Mouse (Mus musculus) embryonic fibroblast, embryonic 13.5 days (primary cell): ENCODE measurements around the gene Artn. TPM values are rescaled to one million over a fixed set of nuclear protein-coding genes. Genes with fewer than 3 reads are reported as not detected.
A peak's percentile ranks its signal among the peaks of the same experiment; 100 is the strongest.

Experiments used
- H3K27ac ChIP-seq: 2 replicates; pipeline ENCODE4 v1.5.1; 2012; ENCODE audit warnings: low read length, control low read depth, inconsistent platforms; ENCODE audit not compliant: insufficient read depth
- H3K4me1 ChIP-seq: 2 replicates; pipeline ENCODE4 v1.6.1; 2011; ENCODE audit warnings: low read length; ENCODE audit not compliant: control insufficient read depth, insufficient read depth
- H3K4me3 ChIP-seq: 2 replicates; pipeline ENCODE4 v1.5.1; 2011; ENCODE audit warnings: mild to moderate bottlenecking, control low read depth, low read length; ENCODE audit not compliant: insufficient read depth
- CTCF ChIP-seq: IDR thresholded peaks from 2 replicates; pipeline ENCODE4 v1.5.1; 2011; ENCODE audit warnings: mild to moderate bottlenecking, control low read depth, low read length, moderate library complexity, borderline replicate concordance; ENCODE audit not compliant: insufficient read depth
- POLR2A ChIP-seq: IDR thresholded peaks from 2 replicates; pipeline ENCODE4 v1.6.1; 2011; ENCODE audit warnings: low read depth, mild to moderate bottlenecking, control low read depth, low read length, moderate library complexity
- polyA plus RNA-seq: library from polyadenylated mRNA; stranded (reverse); fragments of >200 nt; gene quantifications from 2 replicates; pipeline ENCODE4 v1.2.4, GENCODE M21; 2011; ENCODE audit warnings: low read depth; ENCODE audit not compliant: missing spikeins, insufficient read length

Artn gene
- polyA plus RNA-seq, 1 experiment, result 5.8 TPM

DNA sequence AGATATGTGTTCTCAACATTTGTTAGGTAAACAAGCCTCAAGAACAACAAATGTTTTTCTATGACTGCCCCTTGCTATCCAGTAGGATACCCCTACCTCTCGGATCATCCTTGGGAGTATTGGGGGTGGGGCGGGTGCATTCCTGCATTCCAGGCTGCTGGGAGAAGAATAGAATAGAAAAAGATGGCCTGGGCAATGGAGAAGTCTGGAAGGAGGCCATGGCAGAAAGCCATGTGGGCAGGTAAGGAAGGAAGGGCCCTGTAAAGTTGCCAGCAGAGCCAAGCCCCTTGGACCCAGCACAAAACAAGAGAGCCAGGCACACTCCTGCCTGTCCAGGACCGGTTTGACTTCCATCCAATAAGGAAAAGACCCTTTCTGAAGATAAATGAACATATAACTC is 16.1 kb downstream of the Artn start:
- H3K4me3 ChIP-seq, result peak overlapping the region; percentile 82
- no peak overlapping the region for H3K27ac ChIP-seq
- TF ChIP-seq CTCF (no peak), POLR2A (no peak)
- no peaks in the 10 kb centered on the region; the same call in 1 of the 2 replicates for H3K4me1 ChIP-seq

DNA sequence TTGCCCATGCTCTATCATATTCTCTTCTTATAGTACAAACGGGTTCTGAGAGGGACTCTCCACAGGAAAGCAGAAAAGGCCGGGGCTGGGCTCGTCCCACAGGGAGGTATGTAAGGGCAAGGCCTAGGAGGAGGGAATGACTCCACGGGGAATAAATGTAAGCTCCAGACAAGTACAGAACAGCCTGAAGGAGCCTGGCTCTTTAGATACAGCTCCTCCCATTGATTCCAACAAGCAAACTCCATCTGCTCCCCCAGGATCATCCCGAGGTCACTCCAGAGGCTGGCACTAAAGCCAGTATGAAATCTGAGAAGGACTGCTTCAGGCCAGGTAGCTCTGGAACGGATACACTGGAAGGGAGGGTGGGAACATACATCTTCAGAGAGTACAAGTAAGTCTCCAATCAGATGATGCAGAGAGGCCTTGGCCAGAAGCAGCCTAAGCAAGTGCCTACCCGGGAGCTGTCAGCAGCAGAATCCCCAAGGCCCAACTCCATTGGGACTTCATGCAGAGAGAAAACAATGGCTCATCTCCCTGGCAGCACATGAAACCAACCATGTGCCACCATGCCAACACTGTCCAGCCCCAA is 16.8 kb downstream of the Artn start:
- Histone ChIP-seq H3K4me1 (no peaks in the 10 kb centered on the region; the same call in 1 of the 2 replicates), H3K27ac (no peak overlapping the region), H3K4me3 (no peak overlapping the region)
- TF ChIP-seq CTCF (no peak), POLR2A (no peak)

DNA sequence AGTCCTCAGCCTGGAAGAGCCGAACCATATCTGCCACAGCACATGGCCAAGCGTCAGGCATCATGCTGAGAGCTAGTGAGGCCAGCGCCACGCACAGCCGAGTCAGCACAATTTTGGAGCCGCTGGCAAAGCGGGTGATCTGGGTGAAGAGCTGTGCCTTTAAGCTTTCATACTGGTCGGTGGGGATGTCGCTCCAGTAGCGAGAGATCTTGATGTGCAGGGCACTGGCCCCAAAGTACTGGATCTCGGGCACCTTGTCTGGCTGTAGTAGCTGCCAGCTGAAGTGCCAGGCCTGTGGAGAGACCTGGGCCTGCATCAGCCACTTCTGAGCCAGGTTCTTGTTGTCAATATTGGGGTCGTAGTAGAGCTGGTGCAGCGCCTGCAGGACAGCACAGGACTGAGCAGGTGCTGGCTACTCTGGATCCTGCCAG is 17.4 kb downstream of the Artn start:
- no peak overlapping the region for H3K4me3 ChIP-seq
- H3K27ac ChIP-seq, result no peak overlapping the region
- TF ChIP-seq POLR2A (no peak), CTCF (no peak)
- no peaks in the 10 kb centered on the region; the same call in 1 of the 2 replicates for H3K4me1 ChIP-seq

DNA sequence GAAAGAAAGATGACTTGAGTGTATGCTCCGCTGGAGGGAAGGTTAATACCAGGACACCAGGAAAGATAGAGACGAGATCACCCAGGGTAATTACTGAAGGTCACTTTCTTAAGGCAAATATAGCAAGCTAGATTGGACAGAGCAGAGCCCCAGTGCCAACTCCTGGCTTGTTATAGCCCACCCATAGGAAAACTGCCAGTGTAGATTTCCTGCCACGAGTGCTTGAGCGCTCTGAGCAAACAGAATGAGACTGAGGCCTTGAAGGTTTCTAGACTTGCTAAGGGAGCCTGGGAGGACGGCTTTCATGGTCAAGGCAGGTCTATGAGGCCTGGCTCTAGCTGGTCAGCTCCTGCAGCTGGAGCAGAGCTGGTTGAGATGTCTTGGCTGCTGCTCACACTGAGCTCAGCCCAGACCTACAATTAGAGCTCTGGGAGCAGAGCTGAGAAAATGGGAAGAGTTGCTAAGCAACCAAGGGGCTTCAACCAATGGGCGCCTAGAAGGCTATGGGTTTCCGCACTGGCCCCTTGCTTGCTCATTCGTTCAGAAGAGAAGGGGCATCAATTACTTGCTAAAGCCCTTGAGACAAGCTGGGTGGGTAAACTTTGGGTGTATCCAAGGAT is 20.6 kb downstream of the Artn start:
- H3K27ac ChIP-seq, result no peak overlapping the region
- H3K4me3 ChIP-seq, result no peak overlapping the region
- peaks cover 5% of the 10 kb centered on the region for H3K4me1 ChIP-seq
- no peak for TF ChIP-seq POLR2A

DNA sequence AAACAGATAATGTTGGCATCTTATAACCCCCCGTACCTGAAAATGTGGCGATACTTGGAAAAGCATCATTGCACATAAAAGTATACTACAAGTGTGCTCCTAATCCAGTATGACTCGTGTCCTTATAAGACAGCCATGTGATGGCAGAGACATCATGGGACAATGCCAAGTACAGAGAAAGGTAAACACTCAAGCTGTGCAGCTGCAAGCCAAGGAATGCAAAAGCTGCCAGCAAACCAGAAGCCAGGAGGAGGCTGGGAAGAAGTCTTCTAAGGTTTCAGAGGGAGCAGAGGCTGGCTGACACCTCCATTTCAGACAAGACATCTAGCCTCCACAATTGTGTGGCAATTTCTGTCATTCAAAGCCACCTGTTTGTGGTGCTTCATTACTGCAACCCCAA is 23.4 kb downstream of the Artn start:
- Histone ChIP-seq H3K27ac (no peak overlapping the region), H3K4me1 (peaks cover 5% of the 10 kb centered on the region; the same call in 1 of the 2 replicates), H3K4me3 (no peak overlapping the region)
- TF ChIP-seq POLR2A (no peak), CTCF (no peak)

DNA sequence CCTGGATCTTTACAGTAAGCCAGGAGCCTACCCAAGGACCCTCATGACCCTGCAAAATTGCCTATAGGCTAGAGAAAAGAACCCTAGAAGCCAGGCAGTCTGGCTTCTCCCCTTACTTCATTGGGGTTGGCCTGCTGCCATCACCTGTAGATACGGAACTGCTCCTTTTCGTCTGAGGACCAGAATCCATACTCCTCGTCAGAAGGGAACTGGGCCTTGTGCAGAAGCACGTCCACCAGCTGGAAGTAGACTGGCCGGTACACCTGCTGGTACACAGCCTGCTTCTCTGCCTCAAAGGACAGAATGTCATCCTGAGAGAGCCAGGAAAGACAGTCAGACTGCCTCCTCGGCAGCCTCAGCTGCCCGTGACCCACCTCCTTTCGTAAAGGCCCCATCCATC is 24.8 kb downstream of the Artn start:
- TF ChIP-seq CTCF (no peak), POLR2A (no peak)
- H3K4me3 ChIP-seq, result no peak overlapping the region
- peaks cover 5% of the 10 kb centered on the region; the same call in 1 of the 2 replicates for H3K4me1 ChIP-seq
- H3K27ac ChIP-seq, result no peak overlapping the region

DNA sequence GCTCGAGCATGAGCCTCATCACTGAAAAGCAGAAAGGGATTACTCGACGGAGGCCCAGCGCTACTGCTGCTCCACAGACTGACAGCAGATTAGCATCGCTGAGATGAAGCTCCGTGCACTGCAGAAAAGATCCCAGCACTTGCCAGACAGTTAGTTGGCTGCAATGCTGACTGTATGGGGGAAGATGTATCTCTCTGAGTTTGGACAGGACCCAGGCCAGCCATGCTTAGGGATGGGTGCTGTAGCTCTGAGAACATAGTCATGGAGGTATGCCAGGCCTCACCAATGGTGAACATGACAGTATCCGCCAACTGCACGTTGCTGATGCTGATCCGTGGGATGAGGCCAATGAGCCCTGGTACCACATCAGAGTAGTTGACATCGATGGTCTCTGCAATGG is 25.5 kb downstream of the Artn start:
- TF ChIP-seq CTCF (no peak), POLR2A (no peak)
- Histone ChIP-seq H3K27ac (no peak overlapping the region), H3K4me3 (no peak overlapping the region), H3K4me1 (peaks cover 5% of the 10 kb centered on the region; the same call in 1 of the 2 replicates)

DNA sequence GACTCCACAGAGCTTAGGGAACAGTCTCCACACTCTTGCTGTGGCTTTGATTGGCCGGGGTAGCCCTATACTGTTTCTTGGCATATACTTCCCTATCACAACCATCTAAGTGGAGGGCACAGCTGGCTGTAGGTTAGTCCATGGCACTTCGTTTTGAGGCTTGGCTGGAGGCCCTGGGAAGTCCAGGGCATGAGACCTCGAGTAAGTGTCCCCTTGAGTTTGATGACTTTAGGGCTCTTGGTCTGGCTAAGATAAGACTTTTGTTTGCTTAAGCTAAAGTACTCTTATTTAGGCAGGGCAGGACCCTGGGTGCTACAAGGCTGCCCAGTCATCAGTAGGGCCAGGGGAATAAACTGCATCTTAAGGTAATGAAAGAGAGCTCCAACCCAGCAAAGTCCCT is 31.5 kb downstream of the Artn start:
- Histone ChIP-seq H3K4me3 (no peak overlapping the region), H3K4me1 (no peaks in the 10 kb centered on the region), H3K27ac (no peak overlapping the region)
- TF ChIP-seq POLR2A (no peak), CTCF (no peak)

DNA sequence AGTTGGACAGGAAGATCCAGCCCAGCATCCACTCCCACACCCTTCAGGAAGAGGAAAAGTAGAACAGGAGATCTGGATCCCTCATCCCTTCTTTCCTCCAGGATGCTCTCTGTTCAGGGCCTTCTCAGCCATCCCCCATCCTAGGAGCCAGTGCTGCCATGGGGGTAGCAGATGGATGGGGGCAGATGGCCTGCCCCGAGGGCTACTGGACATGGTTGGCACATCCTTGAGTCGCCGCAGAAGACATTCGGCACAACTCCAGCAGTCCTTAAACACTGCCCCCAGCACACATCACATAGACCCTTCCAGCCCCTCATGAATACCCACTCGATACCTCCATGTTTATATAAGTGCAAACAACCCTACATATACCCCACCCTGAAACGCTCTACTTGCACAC is 33.5 kb downstream of the Artn start:
- Histone ChIP-seq H3K27ac (no peak overlapping the region), H3K4me1 (no peaks in the 10 kb centered on the region), H3K4me3 (no peak overlapping the region)
- TF ChIP-seq POLR2A (no peak), CTCF (no peak)

DNA sequence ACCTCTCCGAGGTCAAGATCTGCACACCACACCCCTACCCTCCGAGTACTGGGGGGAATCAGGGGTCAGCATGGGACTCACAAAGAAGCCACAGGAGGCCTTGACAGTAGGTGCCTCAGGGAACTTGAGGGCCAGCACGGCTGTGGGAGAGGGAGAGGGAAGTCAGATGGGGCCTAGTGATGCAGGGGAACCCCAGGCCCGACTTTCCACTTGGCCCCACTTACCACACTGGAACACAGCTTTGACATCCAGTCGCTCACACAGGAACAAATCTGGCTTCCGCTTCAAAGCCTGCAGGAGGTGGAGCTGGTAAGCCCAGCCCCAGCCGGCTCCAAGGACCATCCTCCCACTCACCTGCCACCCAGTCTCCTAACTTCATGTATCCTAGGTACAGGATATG is 34.2 kb downstream of the Artn start:
- Histone ChIP-seq H3K27ac (no peak overlapping the region), H3K4me3 (no peak overlapping the region), H3K4me1 (no peaks in the 10 kb centered on the region)
- no peak for TF ChIP-seq POLR2A
- no peak for TF ChIP-seq CTCF

DNA sequence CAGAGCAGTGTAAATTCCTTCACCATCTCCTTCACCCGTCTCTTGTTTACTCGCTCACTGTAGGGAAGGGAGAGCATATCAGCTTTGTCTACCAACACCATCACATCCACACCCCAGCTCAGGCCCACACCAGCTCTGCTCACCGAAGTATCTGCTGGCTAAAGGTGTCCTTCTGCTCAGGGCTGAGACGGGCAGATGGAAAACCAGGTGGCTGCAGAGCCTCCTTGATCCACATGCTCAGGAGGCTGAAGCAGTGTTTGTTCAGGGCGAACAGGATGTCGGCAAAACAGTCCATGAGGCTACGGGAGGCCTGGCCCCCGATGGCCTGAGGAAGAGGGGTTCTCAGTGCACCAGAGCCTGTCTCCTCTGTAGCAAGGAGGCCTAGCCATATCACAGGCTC is 35.0 kb downstream of the Artn start:
- TF ChIP-seq CTCF (no peak), POLR2A (no peak)
- H3K27ac ChIP-seq, result no peak overlapping the region
- H3K4me3 ChIP-seq, result no peak overlapping the region
- no peaks in the 10 kb centered on the region for H3K4me1 ChIP-seq

DNA sequence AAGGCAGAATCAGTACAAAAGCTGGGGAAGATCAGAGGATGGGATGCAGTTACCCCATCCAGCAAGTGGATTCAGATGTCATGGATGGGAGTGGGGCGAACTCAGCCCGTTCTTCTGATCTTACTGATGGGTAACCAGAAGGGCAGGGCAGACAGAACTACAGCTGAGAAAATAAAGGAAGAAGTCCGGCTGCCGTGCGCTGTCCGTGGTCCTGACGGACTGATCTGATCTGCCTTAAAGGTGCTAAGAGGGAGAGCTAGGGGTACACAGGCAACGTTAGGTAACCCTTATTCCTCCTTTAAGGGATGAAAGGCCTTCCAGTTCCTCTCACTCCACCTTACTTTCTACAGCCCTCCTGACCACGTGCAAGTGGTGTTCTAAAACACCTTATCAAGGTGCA is 36.2 kb downstream of the Artn start:
- Histone ChIP-seq H3K27ac (no peak overlapping the region), H3K4me1 (no peaks in the 10 kb centered on the region), H3K4me3 (no peak overlapping the region)
- TF ChIP-seq CTCF (no peak), POLR2A (no peak)
